Mouse (Mus musculus) heart, adult 2 months (tissue): Measurements from ENCODE around the gene Plekhm3. TPM values are rescaled to one million over a fixed set of nuclear protein-coding genes. Genes with fewer than 3 reads are reported as not detected.
A peak's percentile ranks its signal among the peaks of the same experiment; 100 is the strongest.

Source experiments
- DNase-seq, 2 experiments: peaks; one replicate each; pipeline ENCODE4 v3.0.0; 2021
- H3K27ac ChIP-seq: fragments of 200-600 bp; 2 replicates; pipeline ENCODE4 v1.8.1; 2022
- H3K27me3 ChIP-seq: fragments of 200-500 bp; 2 replicates; pipeline ENCODE4 v1.6.1; 2012; ENCODE audit warnings: mild to moderate bottlenecking, low read length, inconsistent platforms, mixed read lengths; ENCODE audit not compliant: control insufficient read depth, insufficient read depth
- H3K36me3 ChIP-seq: fragments of 200-500 bp; 2 replicates; pipeline ENCODE4 v1.6.1; 2012; ENCODE audit warnings: low read length, inconsistent platforms; ENCODE audit not compliant: control insufficient read depth, insufficient read depth
- H3K4me1 ChIP-seq: fragments of 200-500 bp; 2 replicates; pipeline ENCODE4 v1.6.1; 2011; ENCODE audit warnings: low read length; ENCODE audit not compliant: control insufficient read depth, insufficient read depth
- H3K4me3 ChIP-seq: fragments of 200-600 bp; 2 replicates; pipeline ENCODE4 v1.8.1; 2022
- H3K79me2 ChIP-seq: fragments of 200-500 bp; replicated peaks from 2 replicates; pipeline ENCODE4 v1.6.1; 2012; ENCODE audit warnings: mild to moderate bottlenecking, inconsistent platforms, low read length, moderate library complexity, mixed read lengths; ENCODE audit not compliant: control insufficient read depth, insufficient read depth
- H3K9ac ChIP-seq: fragments of 200-500 bp; 2 replicates; pipeline ENCODE4 v1.6.1; 2012; ENCODE audit warnings: low read depth, mild to moderate bottlenecking, control low read depth, inconsistent platforms, low read length, mixed read lengths
- CTCF ChIP-seq: fragments of 200-600 bp; IDR thresholded peaks from 2 replicates; pipeline ENCODE4 v1.8.1; 2022; ENCODE audit warnings: antibody characterized with exemption, mild to moderate bottlenecking, moderate library complexity
- EP300 ChIP-seq: fragments of 200-500 bp; IDR thresholded peaks from 2 replicates; pipeline ENCODE4 v1.6.1; 2011; ENCODE audit warnings: low read depth, low read length, control low read depth; ENCODE audit not compliant: insufficient read depth
- POLR2A ChIP-seq: fragments of 200-500 bp; IDR thresholded peaks from 2 replicates; pipeline ENCODE4 v1.6.1; 2011; ENCODE audit warnings: mild to moderate bottlenecking, low read depth, low read length, control low read depth; ENCODE audit not compliant: insufficient read depth
- WGBS: fragments of 180-500 bp; shearing (Covaris S2); methylation state at CpG from one replicate; pipeline ENCODE4 v1.1.7; 2018; 5-methylcytosine and 5-hydroxymethylcytosine counted together
- intact Hi-C: fragments of 180-260 bp; cut with DNase I; formaldehyde crosslinking; loops from one replicate; pipeline ENCODE4 v1.15.1; 2025
- polyA plus RNA-seq: library from polyadenylated mRNA; depleted of rRNA; stranded (reverse); fragments of >200 nt; gene quantifications from 2 replicates; pipeline ENCODE4 v1.2.3, GENCODE M21; 2012
- total RNA-seq, 2 experiments: library from RNA; stranded (reverse); gene quantifications; 2 replicates each; pipeline ENCODE4 v1.2.3; 2021

Gene Plekhm3
- total and polyA plus RNA-seq, 3 experiments: 3.3 to 6.9 (median 6.8) TPM

- intact Hi-C loops: no loop called here
- H3K4me3 ChIP-seq: no peak overlapping the region
- 60% methylated on average over 4 of the region's 4 CpGs for WGBS
- H3K9ac ChIP-seq: no peak overlapping the region
- no peaks in the 10 kb centered on the region for H3K79me2 ChIP-seq
- H3K36me3 ChIP-seq: no peaks in the 10 kb centered on the region
- no peak for DNase-seq
- H3K27ac ChIP-seq: no peak overlapping the region
- no peak for TF ChIP-seq EP300
- no peak for TF ChIP-seq CTCF
- TF ChIP-seq POLR2A: no peak
- no peaks in the 10 kb centered on the region for H3K27me3 ChIP-seq
- H3K4me1 ChIP-seq: no peaks in the 10 kb centered on the region; the same call in 1 of the 2 replicates
Measured at GRCm38 (mm10) chr1:64761646-64762045, 195.0 kb downstream of the Plekhm3 start.

DNA sequence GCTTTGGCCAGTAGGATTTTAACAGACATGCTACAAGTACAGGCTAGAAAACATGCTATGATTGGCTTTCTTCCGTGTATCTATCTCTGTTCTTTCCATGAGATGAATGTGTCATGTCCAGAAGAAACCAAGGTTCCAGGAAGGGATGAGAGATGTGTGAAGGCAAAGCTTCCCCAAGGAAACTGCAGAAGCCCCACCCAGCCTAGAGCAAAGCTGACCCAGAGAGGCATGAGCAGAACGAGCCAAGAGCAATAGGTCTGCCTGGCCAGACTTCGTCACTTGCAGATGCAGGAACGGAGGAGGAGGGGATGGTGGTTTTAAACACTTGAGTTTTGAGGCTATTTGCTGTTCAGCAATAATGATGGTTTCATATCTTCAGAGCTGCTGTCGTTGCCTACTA, 198.9 kb downstream of the Plekhm3 start:
- no peaks in the 10 kb centered on the region for H3K79me2 ChIP-seq
- peaks cover 2% of the 10 kb centered on the region; the same call in 1 of the 2 replicates for H3K4me1 ChIP-seq
- no peak overlapping the region for H3K9ac ChIP-seq
- H3K27me3 ChIP-seq: no peaks in the 10 kb centered on the region
- H3K4me3 ChIP-seq: no peak overlapping the region
- intact Hi-C loops: no loop called here
- TF ChIP-seq POLR2A (no peak), CTCF (no peak), EP300 (no peak)
- WGBS: 57% methylated on average over 5 of the region's 5 CpGs
- H3K27ac ChIP-seq: no peak overlapping the region; the same call in 1 of the 2 replicates
- H3K36me3 ChIP-seq: no peaks in the 10 kb centered on the region
- DNase-seq: peak in 1 of 2 experiments; percentile 35

- H3K4me3 ChIP-seq: no peak overlapping the region
- peaks cover 2% of the 10 kb centered on the region; the same call in 1 of the 2 replicates for H3K4me1 ChIP-seq
- H3K36me3 ChIP-seq: no peaks in the 10 kb centered on the region
- TF ChIP-seq EP300 (no peak), CTCF (no peak), POLR2A (no peak)
- intact Hi-C loops: no loop called here
- H3K79me2 ChIP-seq: no peaks in the 10 kb centered on the region
- H3K9ac ChIP-seq: no peak overlapping the region
- WGBS: 38% methylated on average over 2 of the region's 2 CpGs
- peak; percentile 29 to 51 for DNase-seq
- H3K27ac ChIP-seq: no peak overlapping the region; the same call in 1 of the 2 replicates
- H3K27me3 ChIP-seq: no peaks in the 10 kb centered on the region
Measured at GRCm38 (mm10) chr1:64757254-64757653, 199.4 kb downstream of the Plekhm3 start.

GRCm38 (mm10) chr1:64756640-64757030, 200.0 kb downstream of the Plekhm3 start:
- intact Hi-C loops: no loop called here
- TF ChIP-seq POLR2A (no peak), EP300 (no peak), CTCF (no peak)
- Histone ChIP-seq H3K79me2 (no peaks in the 10 kb centered on the region), H3K36me3 (no peaks in the 10 kb centered on the region), H3K27me3 (no peaks in the 10 kb centered on the region), H3K27ac (peak overlapping the region; percentile 17; the same call in 1 of the 2 replicates), H3K9ac (no peak overlapping the region), H3K4me1 (peaks cover 2% of the 10 kb centered on the region; the same call in 1 of the 2 replicates), H3K4me3 (no peak overlapping the region)
- DNase-seq: peak; percentile 19 to 20
- WGBS: 33% methylated on average over 10 of the region's 10 CpGs

DNA sequence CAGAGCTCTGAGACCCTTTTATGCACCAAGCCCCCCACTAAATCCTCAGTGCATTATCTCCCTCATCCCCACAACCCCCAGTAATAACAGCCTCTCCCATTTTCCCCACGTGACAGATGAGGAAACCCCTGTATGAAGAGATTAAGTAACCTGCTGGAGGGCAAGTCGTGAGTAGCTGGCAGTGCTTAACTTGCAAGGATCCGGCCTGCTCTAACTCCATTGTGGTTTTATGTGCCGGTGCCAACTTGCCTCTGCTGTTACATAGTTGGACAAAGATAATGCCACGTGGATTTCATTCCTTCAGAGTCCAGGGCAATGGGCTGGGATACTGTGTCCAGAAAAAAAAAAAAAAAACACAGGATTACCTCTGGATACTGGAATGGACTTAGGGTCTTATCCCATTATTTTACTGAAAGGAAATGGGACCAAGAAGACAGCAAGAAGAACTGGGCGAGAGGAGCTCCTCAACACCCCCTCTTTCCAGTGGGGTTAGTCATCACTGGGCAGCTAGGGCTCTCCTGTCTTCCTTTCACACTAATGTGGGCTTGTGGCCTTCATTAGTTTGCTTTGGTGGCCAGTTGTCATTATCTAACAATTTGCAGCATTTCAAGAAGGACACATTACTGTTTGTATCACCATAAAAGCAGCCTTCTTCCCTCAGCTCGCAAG, 200.5 kb downstream of the Plekhm3 start:
- no peak for DNase-seq
- WGBS: 34% methylated on average over 7 of the region's 7 CpGs
- intact Hi-C loops: no loop called here
- H3K27ac ChIP-seq: peak overlapping the region; percentile 17; the same call in 1 of the 2 replicates
- H3K79me2 ChIP-seq: no peaks in the 10 kb centered on the region
- no peaks in the 10 kb centered on the region for H3K27me3 ChIP-seq
- no peak for TF ChIP-seq EP300
- TF ChIP-seq POLR2A: no peak
- no peak for TF ChIP-seq CTCF
- H3K4me3 ChIP-seq: no peak overlapping the region
- H3K9ac ChIP-seq: no peak overlapping the region
- H3K36me3 ChIP-seq: no peaks in the 10 kb centered on the region
- peaks cover 2% of the 10 kb centered on the region; the same call in 1 of the 2 replicates for H3K4me1 ChIP-seq

GRCm38 (mm10) chr1:64754658-64755057, 202.0 kb downstream of the Plekhm3 start:
- peaks cover 2% of the 10 kb centered on the region; the same call in 1 of the 2 replicates for H3K4me1 ChIP-seq
- no peak overlapping the region for H3K9ac ChIP-seq
- no peak overlapping the region for H3K4me3 ChIP-seq
- no peak overlapping the region for H3K27ac ChIP-seq
- H3K36me3 ChIP-seq: no peaks in the 10 kb centered on the region
- WGBS: 94% methylated on average over 5 of the region's 5 CpGs
- H3K79me2 ChIP-seq: no peaks in the 10 kb centered on the region
- DNase-seq: no peak
- H3K27me3 ChIP-seq: no peaks in the 10 kb centered on the region
- TF ChIP-seq EP300 (no peak), CTCF (no peak), POLR2A (no peak)
- intact Hi-C loops: no loop called here
